Mouse (Mus musculus) left cerebral cortex, postnatal 36 days (tissue): ENCODE results near the gene E330034G19Rik. TPM values are rescaled to one million over a fixed set of nuclear protein-coding genes. Genes with fewer than 3 reads are reported as not detected.
"Not testable (repeated sequence)": the region's sequence is repeated elsewhere in the genome, so short reads cannot be mapped to it uniquely, and the experiment has no call there.

Experiments
- DNase-seq, 2 experiments: peaks; one replicate each; pipeline ENCODE4 v3.0.0; 2021 to 2022; ENCODE audit warnings: low spot score in 2 of 2, mixed read lengths in 1 of 2
- intact Hi-C: fragments of 180-260 bp; cut with DNase I; formaldehyde crosslinking; loops from one replicate; pipeline ENCODE4 v1.15.1; 2025
- total RNA-seq, 2 experiments: library from RNA; stranded (reverse); gene quantifications; 2 replicates each; pipeline ENCODE4 v1.2.3; 2021

E330034G19Rik gene
- total RNA-seq, 2 experiments from 2014 or later = not detected

- no peak for DNase-seq
- intact Hi-C loops = loop anchor here (10.0 kb wide), 1 partner anchor 128 kb away; no protein-coding TSS in a partner anchor
These were observed 13.7 kb downstream of the E330034G19Rik start for GRCm38 (mm10) chr14:24306667-24307066.

GRCm38 (mm10) chr14:24307146-24307545 lies 14.1 kb downstream of the E330034G19Rik start:
- DNase-seq = no peak

GRCm38 (mm10) chr14:24311110-24311509 lies 18.1 kb downstream of the E330034G19Rik start:
- intact Hi-C loops = loop anchor here (5.0 kb wide), 1 partner anchor 156 kb away; no protein-coding TSS in a partner anchor
- DNase-seq = peak; percentile 62 to 63

More at GRCm38 (mm10) chr14:24307146-24307545, 14.1 kb downstream of the E330034G19Rik start:
- intact Hi-C loops = loop anchor here (10.0 kb wide), 1 partner anchor 128 kb away; no protein-coding TSS in a partner anchor

- DNase-seq, intact Hi-C loops: not testable (repeated sequence)
These were observed 54.0 kb downstream of the E330034G19Rik start for GRCm38 (mm10) chr14:24347007-24347406.

DNA sequence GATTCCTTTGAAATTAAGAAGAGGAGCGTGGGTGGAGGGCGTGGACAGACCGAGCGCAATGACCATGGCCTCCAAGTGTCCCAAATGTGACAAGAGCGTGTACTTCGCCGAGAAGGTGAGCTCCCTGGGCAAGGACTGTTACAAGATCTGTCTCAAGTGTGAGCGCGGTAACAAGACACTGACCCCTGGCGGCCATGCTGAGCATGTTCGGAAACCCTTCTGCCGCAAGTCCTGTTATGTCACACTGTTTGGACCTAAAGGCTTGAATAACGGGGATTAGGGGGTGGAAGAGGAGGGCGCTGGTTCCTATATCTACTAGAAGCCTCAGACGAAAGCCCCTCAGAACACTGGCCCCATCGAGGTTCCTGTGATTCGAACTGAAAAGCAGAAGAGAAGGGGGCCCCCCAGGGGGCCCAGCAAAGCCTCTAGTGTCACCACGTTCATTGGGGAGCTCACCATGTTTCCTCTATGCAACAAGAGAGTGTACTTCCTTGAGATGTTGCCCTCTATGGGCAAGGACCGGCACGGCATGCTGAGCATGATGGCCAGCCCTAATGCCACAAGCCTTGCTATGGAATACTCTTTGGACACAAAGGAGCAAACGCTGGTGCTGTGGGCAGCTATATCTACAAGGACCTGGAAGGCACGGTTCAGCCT lies 65.4 kb downstream of the E330034G19Rik start:
- peak in 1 of 2 experiments; percentile 11 for DNase-seq
- intact Hi-C loops = no loop called here

Other genes starting within 250 kb of the E330034G19Rik start
- 10 to 100 TPM; 24.8 to 42.8 TPM for gene Dlg5, start 47.3 kb upstream of the E330034G19Rik start, total RNA-seq
- 10 to 100 TPM; 38.3 to 39.2 TPM for gene Polr3a, start 193.8 kb downstream of the E330034G19Rik start, total RNA-seq
- 100 to 1,000 TPM; 665 to 675 TPM for gene Rps24, start 193.9 kb downstream of the E330034G19Rik start, total RNA-seq